Mouse (Mus musculus) MEL (cell line): ENCODE data around the gene Spef1. TPM values are rescaled to one million over a fixed set of nuclear protein-coding genes. Genes with fewer than 3 reads are reported as not detected.

Source experiments
- DNase-seq: peaks from one replicate; pipeline ENCODE4 v3.0.0; 2011; ENCODE audit warnings: low read depth, low spot score
- H3K27ac ChIP-seq: 2 replicates; pipeline ENCODE4 v1.5.1; 2012; ENCODE audit warnings: low read depth, mild to moderate bottlenecking, control low read depth, low read length, moderate library complexity; ENCODE audit not compliant: control insufficient read depth
- H3K27me3 ChIP-seq, 2 experiments: fragments of 150-350 bp in 1 of 2; sonication (generic) in 1 of 2; 2 replicates each; pipeline ENCODE4 v1.6.1; 2012; ENCODE audit warnings: low read length in 2 of 2, mild to moderate bottlenecking in 2 of 2, improper control_type of control experiment in 1 of 2, moderate library complexity in 1 of 2; ENCODE audit not compliant: insufficient read depth in 2 of 2, control insufficient read depth in 1 of 2
- H3K36me3 ChIP-seq, 2 experiments: 2 replicates each; pipeline ENCODE4 v1.6.1; 2012 to 2014; ENCODE audit warnings: low read length in 2 of 2, improper control_type of control experiment in 1 of 2, inconsistent platforms in 1 of 2, mild to moderate bottlenecking in 1 of 2; ENCODE audit not compliant: insufficient read depth in 2 of 2, control insufficient read depth in 1 of 2
- H3K4me1 ChIP-seq, 2 experiments: fragments of 150-350 bp in 1 of 2; sonication (generic) in 1 of 2; 2 replicates each; pipeline ENCODE4 v1.6.1; 2012; ENCODE audit warnings: low read length in 2 of 2, improper control_type of control experiment in 1 of 2, mild to moderate bottlenecking in 1 of 2; ENCODE audit not compliant: insufficient read depth in 2 of 2, control insufficient read depth in 1 of 2
- H3K4me3 ChIP-seq, 2 experiments: fragments of 150-350 bp in 1 of 2; sonication (generic) in 1 of 2; 2 replicates each; pipeline ENCODE4 v1.5.1; 2012; ENCODE audit warnings: low read depth in 2 of 2, low read length in 2 of 2, mild to moderate bottlenecking in 2 of 2, moderate library complexity in 2 of 2, control low read depth in 1 of 2, improper control_type of control experiment in 1 of 2; ENCODE audit not compliant: control insufficient read depth in 1 of 2, insufficient read depth in 1 of 2
- H3K79me2 ChIP-seq: 2 replicates; pipeline ENCODE4 v1.6.1; 2012; ENCODE audit warnings: mild to moderate bottlenecking, low read length, moderate library complexity; ENCODE audit not compliant: control insufficient read depth, poor library complexity, insufficient read depth
- H3K9ac ChIP-seq: 2 replicates; pipeline ENCODE4 v1.6.1; 2012; ENCODE audit warnings: low read depth, mild to moderate bottlenecking, control low read depth, low read length, moderate library complexity; ENCODE audit not compliant: control insufficient read depth, poor library complexity, severe bottlenecking
- H3K9me3 ChIP-seq: fragments of 150-350 bp; sonication (generic); replicated peaks from 2 replicates; pipeline ENCODE4 v1.6.1; 2012; ENCODE audit warnings: mild to moderate bottlenecking, low read length, improper control_type of control experiment, moderate library complexity; ENCODE audit not compliant: insufficient read depth
- CHD1 ChIP-seq: IDR thresholded peaks from 2 replicates; pipeline ENCODE4 v1.6.1; 2012; ENCODE audit warnings: low read depth, mild to moderate bottlenecking, inconsistent platforms, low read length, improper control_type of control experiment
- CHD2 ChIP-seq: IDR thresholded peaks from 2 replicates; pipeline ENCODE4 v1.6.1; 2011; ENCODE audit warnings: low read length, improper control_type of control experiment
- E2F4 ChIP-seq: IDR thresholded peaks from 2 replicates; pipeline ENCODE4 v1.6.1; 2011; ENCODE audit warnings: low read depth, low read length, improper control_type of control experiment, borderline replicate concordance
- ELF1 ChIP-seq: IDR thresholded peaks from 2 replicates; pipeline ENCODE4 v1.6.1; 2014; ENCODE audit warnings: low read depth, mild to moderate bottlenecking, inconsistent platforms, low read length, improper control_type of control experiment, moderate library complexity
- EP300 ChIP-seq, 2 experiments: IDR thresholded peaks; 2 replicates each; pipeline ENCODE4 v1.6.1; 2011; ENCODE audit warnings: improper control_type of control experiment in 2 of 2, low read length in 2 of 2, low read depth in 1 of 2, mild to moderate bottlenecking in 1 of 2
- ETS1 ChIP-seq: IDR thresholded peaks from 2 replicates; pipeline ENCODE4 v1.6.1; 2012; ENCODE audit warnings: low read depth, mild to moderate bottlenecking, inconsistent platforms, low read length, improper control_type of control experiment, moderate library complexity
- GATA1 ChIP-seq: IDR thresholded peaks from 2 replicates; pipeline ENCODE4 v1.6.1; 2011; ENCODE audit warnings: low read depth, low read length, improper control_type of control experiment
- HCFC1 ChIP-seq: IDR thresholded peaks from 2 replicates; pipeline ENCODE4 v1.6.1; 2012; ENCODE audit warnings: low read depth, mild to moderate bottlenecking, inconsistent platforms, low read length, improper control_type of control experiment, moderate library complexity
- JUND ChIP-seq: IDR thresholded peaks from 2 replicates; pipeline ENCODE4 v1.6.1; 2011; ENCODE audit warnings: low read depth, mild to moderate bottlenecking, improper control_type of control experiment, low read length
- MAFK ChIP-seq: IDR thresholded peaks from 2 replicates; pipeline ENCODE4 v1.6.1; 2011; ENCODE audit warnings: low read depth, mild to moderate bottlenecking, low read length, improper control_type of control experiment, borderline replicate concordance
- MAZ ChIP-seq: IDR thresholded peaks from 2 replicates; pipeline ENCODE4 v1.6.1; 2012; ENCODE audit warnings: low read depth, mild to moderate bottlenecking, inconsistent platforms, low read length, improper control_type of control experiment
- MXI1 ChIP-seq: IDR thresholded peaks from 2 replicates; pipeline ENCODE4 v1.6.1; 2011; ENCODE audit warnings: mild to moderate bottlenecking, low read depth, low read length, improper control_type of control experiment
- MYC ChIP-seq: IDR thresholded peaks from 2 replicates; pipeline ENCODE4 v1.6.1; 2011; ENCODE audit warnings: low read depth, mild to moderate bottlenecking, low read length, improper control_type of control experiment, moderate library complexity
- NELFE ChIP-seq: IDR thresholded peaks from 2 replicates; pipeline ENCODE4 v1.6.1; 2011; ENCODE audit warnings: low read depth, low read length, improper control_type of control experiment
- POLR2A ChIP-seq, 2 experiments: IDR thresholded peaks; 2 replicates each; pipeline ENCODE4 v1.6.1; 2011 to 2012; ENCODE audit warnings: low read length in 2 of 2, mild to moderate bottlenecking in 2 of 2, control low read depth in 1 of 2, improper control_type of control experiment in 1 of 2, low read depth in 1 of 2, moderate library complexity in 1 of 2; ENCODE audit not compliant: control insufficient read depth in 1 of 2, insufficient read depth in 1 of 2, poor library complexity in 1 of 2
- POLR2AphosphoS2 ChIP-seq: IDR thresholded peaks from 2 replicates; pipeline ENCODE4 v1.6.1; 2011; ENCODE audit warnings: low read length, improper control_type of control experiment
- POLR2AphosphoS5 ChIP-seq: IDR thresholded peaks from 2 replicates; pipeline ENCODE4 v1.6.1; 2012; ENCODE audit warnings: low read depth, borderline replicate concordance, mild to moderate bottlenecking, inconsistent platforms, low read length, moderate library complexity, mixed read lengths
- RAD21 ChIP-seq: IDR thresholded peaks from 2 replicates; pipeline ENCODE4 v1.6.1; 2011; ENCODE audit warnings: mild to moderate bottlenecking, low read depth, low read length, improper control_type of control experiment
- RCOR1 ChIP-seq: IDR thresholded peaks from 2 replicates; pipeline ENCODE4 v1.6.1; 2012; ENCODE audit warnings: low read depth, mild to moderate bottlenecking, inconsistent platforms, low read length, improper control_type of control experiment
- SIN3A ChIP-seq: IDR thresholded peaks from 2 replicates; pipeline ENCODE4 v1.6.1; 2012; ENCODE audit warnings: low read length, improper control_type of control experiment, inconsistent platforms
- SMC3 ChIP-seq: IDR thresholded peaks from 2 replicates; pipeline ENCODE4 v1.6.1; 2011; ENCODE audit warnings: low read depth, low read length, improper control_type of control experiment
- TAL1 ChIP-seq: IDR thresholded peaks from 2 replicates; pipeline ENCODE4 v1.6.1; 2012; ENCODE audit warnings: mild to moderate bottlenecking, inconsistent platforms, low read length, moderate library complexity, mixed read lengths
- UBTF ChIP-seq: IDR thresholded peaks from 2 replicates; pipeline ENCODE4 v1.6.1; 2012; ENCODE audit warnings: low read depth, mild to moderate bottlenecking, inconsistent platforms, low read length, improper control_type of control experiment, moderate library complexity, borderline replicate concordance; ENCODE audit not compliant: insufficient read depth
- USF1 ChIP-seq: IDR thresholded peaks from 2 replicates; pipeline ENCODE4 v1.6.1; 2014; ENCODE audit warnings: low read depth, mild to moderate bottlenecking, inconsistent platforms, low read length, improper control_type of control experiment, moderate library complexity
- USF2 ChIP-seq, 2 experiments: IDR thresholded peaks; 2 replicates each; pipeline ENCODE4 v1.6.1; 2011 to 2012; ENCODE audit warnings: improper control_type of control experiment in 2 of 2, low read length in 2 of 2, borderline replicate concordance in 1 of 2, inconsistent platforms in 1 of 2, low read depth in 1 of 2, mild to moderate bottlenecking in 1 of 2; ENCODE audit not compliant: insufficient read depth in 1 of 2
- ZC3H11A ChIP-seq: IDR thresholded peaks from 2 replicates; pipeline ENCODE4 v1.6.1; 2012; ENCODE audit warnings: low read depth, mild to moderate bottlenecking, inconsistent platforms, low read length, improper control_type of control experiment
- ZKSCAN1 ChIP-seq: IDR thresholded peaks from 2 replicates; pipeline ENCODE4 v1.6.1; 2012; ENCODE audit warnings: low read depth, mild to moderate bottlenecking, inconsistent platforms, low read length, improper control_type of control experiment, moderate library complexity
- ZMIZ1 ChIP-seq: IDR thresholded peaks from 2 replicates; pipeline ENCODE4 v1.6.1; 2012; ENCODE audit warnings: low read depth, mild to moderate bottlenecking, inconsistent platforms, low read length, improper control_type of control experiment, moderate library complexity
- polyA plus RNA-seq, 2 experiments: library from polyadenylated mRNA; stranded (reverse) in 1 of 2; unstranded in 1 of 2; fragments of >175 nt in 1 of 2; fragments of >200 nt in 1 of 2; gene quantifications; 2 replicates each; pipeline versions ENCODE4 v1.2.1 to v1.2.4; 2012; ENCODE audit warnings: low replicate concordance in 2 of 2, low read depth in 1 of 2; ENCODE audit not compliant: insufficient read length in 2 of 2, insufficient read depth in 1 of 2, missing spikeins in 1 of 2
- total RNA-seq: library from RNA; depleted of rRNA; stranded (reverse); fragments of 300-350 nt; gene quantifications from 2 replicates; pipeline ENCODE4 v1.2.3, GENCODE M21; 2012

Spef1 gene
- total and polyA plus RNA-seq, 3 experiments, result 1.2 to 1.8 TPM; not detected in 1

DNA sequence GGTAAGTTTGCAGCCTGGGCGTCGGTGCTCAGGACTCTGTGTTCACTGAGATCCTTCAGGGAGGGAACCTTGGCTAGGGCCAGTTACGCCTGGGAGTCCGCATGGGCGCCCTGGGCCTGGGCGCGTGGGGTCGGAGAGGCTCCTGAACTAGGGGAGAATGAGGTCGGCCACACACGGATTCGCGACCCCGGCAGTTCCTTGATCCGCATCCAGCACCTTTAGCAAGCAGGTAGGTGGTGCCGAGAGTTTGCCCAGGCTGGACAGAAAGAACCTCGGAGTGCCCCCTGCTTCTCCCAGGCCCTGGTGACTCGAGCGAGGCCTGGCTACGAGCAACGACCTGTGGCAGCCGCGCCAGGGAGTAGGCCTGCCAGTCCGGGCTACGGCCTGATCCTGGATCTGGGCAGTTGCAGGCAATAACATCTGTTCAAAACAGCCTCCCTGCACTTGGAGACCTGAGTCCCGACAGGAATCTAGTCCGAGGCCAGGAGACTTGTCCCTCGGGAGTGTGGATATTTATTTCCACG, 47.1 kb upstream of the Spef1 start:
- Histone ChIP-seq H3K79me2 (peaks cover 11% of the 10 kb centered on the region), H3K9me3 (no peaks in the 10 kb centered on the region), H3K36me3 (peaks cover 0 to 22% of the 10 kb centered on the region in 2 experiments; a peak in 3 of 4 replicates), H3K4me1 (peaks cover 8 to 18% of the 10 kb centered on the region in 2 experiments), H3K27me3 (no peaks in the 10 kb centered on the region), H3K9ac (peak overlapping the region; percentile 80), H3K27ac (peak overlapping the region; percentile 64), H3K4me3 (peak overlapping the region; percentile 70 to 75)
- no peak for DNase-seq
- no peak for TF ChIP-seq MAFK
- TF ChIP-seq MXI1, result peak; percentile 58
- TF ChIP-seq CHD2, result 0 out of 2 replicates have a peak, but pooled peaks have one; percentile 8
- no peak for TF ChIP-seq NELFE
- no peak for TF ChIP-seq E2F4
- TF ChIP-seq POLR2A (IDR thresholded peaks at IDR 0.05; ENCODE audit: control insufficient read depth in 1 of 2, insufficient read depth in 1 of 2, low read depth in 1 of 2, low read length in 2 of 2, poor library complexity in 1 of 2), result peak in 1 of 2 experiments; percentile 90; a peak in 3 of 4 replicates
- TF ChIP-seq SIN3A, result peak; percentile 11; the same call in 1 of the 2 replicates

DNA sequence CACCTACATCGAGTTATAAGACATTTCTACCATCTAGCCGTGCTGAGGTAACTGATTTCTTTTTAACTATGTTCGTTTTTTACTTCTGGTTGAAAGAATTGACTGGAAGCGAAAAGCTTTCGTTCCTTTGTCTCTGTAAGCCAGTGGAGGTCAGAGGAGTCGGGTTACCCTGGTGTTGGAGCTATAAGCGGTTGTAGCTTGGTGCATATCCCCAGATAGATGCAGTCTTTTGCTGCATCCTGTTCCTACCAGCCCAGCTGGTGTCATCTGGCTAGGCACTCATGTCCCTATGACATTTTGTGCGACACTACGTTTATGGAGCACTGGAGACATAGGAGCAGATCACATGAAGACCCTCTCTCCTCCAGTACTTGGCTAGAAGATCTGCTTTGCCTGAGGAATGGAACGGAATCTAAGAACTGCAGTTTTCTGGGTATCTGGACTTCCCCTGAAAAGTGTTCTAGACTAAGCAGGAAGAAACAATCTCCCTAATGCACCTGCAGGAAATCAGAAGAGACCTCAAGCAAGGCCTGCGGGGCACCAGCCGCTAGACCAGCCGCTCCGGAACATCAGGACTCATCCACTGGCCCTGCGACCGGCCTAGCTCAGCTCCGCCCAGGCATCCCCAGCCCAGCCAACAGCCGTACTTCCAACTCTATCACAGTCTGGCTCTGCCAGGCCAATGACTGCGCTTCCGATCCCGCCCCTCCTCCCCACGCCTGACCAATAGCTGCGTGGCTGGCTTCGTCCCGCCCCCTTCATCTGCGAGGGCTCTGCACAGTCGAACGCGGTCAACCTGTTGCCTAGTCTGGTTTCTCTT, 46.4 kb upstream of the Spef1 start, which contains the start of gene Mavs:
Gene Mavs (plus strand): TSS at position 757 of the 820 bp plus-strand sequence.
- H3K79me2 ChIP-seq, result peaks cover 11% of the 10 kb centered on the region
- H3K4me1 ChIP-seq, result peaks cover 8 to 11% of the 10 kb centered on the region in 2 experiments
- H3K27me3 ChIP-seq, result no peaks in the 10 kb centered on the region
- peak; percentile 98 for DNase-seq
- H3K9ac ChIP-seq, result peak within 1 kb of the TSS; percentile 80
- peak within 1 kb of the TSS; percentile 70 to 75 for H3K4me3 ChIP-seq
- H3K36me3 ChIP-seq, result peaks cover 0 to 15% of the 10 kb centered on the region in 2 experiments; a peak in 3 of 4 replicates
- no peaks in the 10 kb centered on the region for H3K9me3 ChIP-seq
- peak within 1 kb of the TSS; percentile 64 for H3K27ac ChIP-seq
- TF ChIP-seq TAL1 (no peak), CHD2 (0 out of 2 replicates have a peak, but pooled peaks have one; percentile 15), POLR2AphosphoS2 (peak; percentile 93; the same call in 1 of the 2 replicates), MYC (no peak), SIN3A (peak; percentile 75; the same call in 1 of the 2 replicates), E2F4 (no peak), CHD1 (no peak), RAD21 (no peak), ZKSCAN1 (no peak), ZMIZ1 (peak; percentile 96), MAZ (no peak), EP300 (IDR thresholded peaks at IDR 0.05; ENCODE audit: low read depth in 1 of 2, low read length in 2 of 2) (no peak), HCFC1 (peak; percentile 72), UBTF (0 out of 2 replicates have a peak, but pooled peaks have one; percentile 6), USF2 (IDR thresholded peaks at IDR 0.05; ENCODE audit: borderline replicate concordance in 1 of 2, insufficient read depth in 1 of 2, low read depth in 1 of 2, low read length in 2 of 2) (no peak), RCOR1 (no peak; the same call in 1 of the 2 replicates), NELFE (peak; percentile 91), POLR2AphosphoS5 (no peak), SMC3 (no peak), USF1 (0 out of 2 replicates have a peak, but pooled peaks have one; percentile 21), ETS1 (0 out of 2 replicates have a peak, but pooled peaks have one; percentile 15), JUND (no peak), ELF1 (peak; percentile 58; the same call in 1 of the 2 replicates), GATA1 (0 out of 2 replicates have a peak, but pooled peaks have one; percentile 6), ZC3H11A (no peak)
